Mouse (Mus musculus) heart, embryonic 14.5 days (tissue): ENCODE measurements around the gene Ihh. TPM values are rescaled to one million over a fixed set of nuclear protein-coding genes. Genes with fewer than 3 reads are reported as not detected.

Experiments used
- ATAC-seq: fragments of 200-750 bp; cut with Nextera tagmentation; 2 replicates; pipeline ENCODE4 v1.8.0; 2017; ENCODE audit warnings: low read depth, moderate TSS enrichment; ENCODE audit not compliant: insufficient number of reproducible peaks, insufficient read depth, low FRiP score
- H3K27ac ChIP-seq, 2 experiments: fragments of 200-500 bp in 1 of 2; fragments of 300-500 bp in 1 of 2; sonication (generic) in 1 of 2; replicated peaks in 1 of 2; 2 replicates each; pipeline ENCODE4 v1.5.1; 2012 to 2014; ENCODE audit warnings: low read depth in 2 of 2, low read length in 2 of 2, control low read depth in 1 of 2, mild to moderate bottlenecking in 1 of 2, mixed read lengths in 1 of 2; ENCODE audit not compliant: control insufficient read depth in 1 of 2, insufficient read depth in 1 of 2
- H3K27me3 ChIP-seq: fragments of 300-500 bp; sonication (generic); 2 replicates; pipeline ENCODE4 v1.6.1; 2014; ENCODE audit warnings: mild to moderate bottlenecking, low read length, control low read depth; ENCODE audit not compliant: control insufficient read depth, insufficient read depth
- H3K36me3 ChIP-seq: fragments of 300-500 bp; sonication (generic); 2 replicates; pipeline ENCODE4 v1.6.1; 2014; ENCODE audit warnings: mild to moderate bottlenecking, control low read depth, low read length, mixed read lengths; ENCODE audit not compliant: control insufficient read depth, insufficient read depth
- H3K4me1 ChIP-seq, 2 experiments: fragments of 200-500 bp in 1 of 2; fragments of 300-500 bp in 1 of 2; sonication (generic) in 1 of 2; 2 replicates each; pipeline ENCODE4 v1.6.1; 2012 to 2014; ENCODE audit warnings: low read length in 2 of 2, control low read depth in 1 of 2, mixed read lengths in 1 of 2; ENCODE audit not compliant: control insufficient read depth in 2 of 2, insufficient read depth in 2 of 2
- H3K4me2 ChIP-seq: fragments of 300-500 bp; sonication (generic); 2 replicates; pipeline ENCODE4 v1.6.1; 2014; ENCODE audit warnings: mild to moderate bottlenecking, low read length
- H3K4me3 ChIP-seq, 2 experiments: fragments of 200-500 bp in 1 of 2; fragments of 300-500 bp in 1 of 2; sonication (generic) in 1 of 2; 2 replicates each; pipeline ENCODE4 v1.5.1; 2012 to 2014; ENCODE audit warnings: low read length in 2 of 2, mild to moderate bottlenecking in 2 of 2, control low read depth in 1 of 2, low read depth in 1 of 2, moderate library complexity in 1 of 2; ENCODE audit not compliant: control insufficient read depth in 1 of 2, insufficient read depth in 1 of 2
- H3K9ac ChIP-seq: fragments of 300-500 bp; sonication (generic); 2 replicates; pipeline ENCODE4 v1.6.1; 2014; ENCODE audit warnings: mild to moderate bottlenecking, low read length
- H3K9me3 ChIP-seq: fragments of 300-500 bp; sonication (generic); 2 replicates; pipeline ENCODE4 v1.6.1; 2016; ENCODE audit warnings: low read length, control low read depth; ENCODE audit not compliant: control insufficient read depth
- WGBS: fragments of 180-500 bp; shearing (Covaris S2); extraction: QIAGEN DNeasy Blood & Tissue Kit; methylation state at CpG from one replicate; pipeline ENCODE4 v1.1.7; 2014; 5-methylcytosine and 5-hydroxymethylcytosine counted together
- polyA plus RNA-seq: library from polyadenylated mRNA; unstranded; fragments of >200 nt; fragmentation: Nextera tagmentation; extraction: Ambion mirVana; gene quantifications from 2 replicates; pipeline ENCODE4 v1.2.1, GENCODE M21; 2014

The Ihh gene
- polyA plus RNA-seq, result 0.14 TPM in 1 of 2 replicates, not detected in the other

GRCm38 (mm10) chr1:74951556-74952210 is at the start of gene Ihh:
Gene Ihh (minus strand): TSS chr1:74951672.
- Histone ChIP-seq H3K4me2 (peak within 1 kb of the TSS; percentile 78), H3K27me3 (peaks cover 94% of the 10 kb centered on the region), H3K4me3 (peak within 1 kb of the TSS; percentile 29 to 45), H3K36me3 (no peaks in the 10 kb centered on the region), H3K9me3 (no peaks in the 10 kb centered on the region), H3K4me1 (peaks cover 3 to 27% of the 10 kb centered on the region in 2 experiments; a peak in 3 of 4 replicates), H3K27ac (no peak within 1 kb of the TSS), H3K9ac (no peak within 1 kb of the TSS; the same call in 1 of the 2 replicates)
- 3% methylated on average over 36 of the region's 55 CpGs for WGBS
- no peak for ATAC-seq

- Histone ChIP-seq H3K4me1 (peaks cover 5 to 6% of the 10 kb centered on the region in 2 experiments), H3K36me3 (no peaks in the 10 kb centered on the region), H3K4me3 (no peak overlapping the region), H3K27me3 (no peaks in the 10 kb centered on the region), H3K27ac (no peak overlapping the region), H3K4me2 (no peak overlapping the region), H3K9me3 (no peaks in the 10 kb centered on the region), H3K9ac (no peak overlapping the region)
- 61% methylated on average over 6 of the region's 6 CpGs for WGBS
- no peak for ATAC-seq
Measured at GRCm38 (mm10) chr1:75001183-75001582, 49.7 kb upstream of the Ihh start.

GRCm38 (mm10) chr1:75000496-75000895 is 49.0 kb upstream of the Ihh start:
- Histone ChIP-seq H3K9ac (no peak overlapping the region), H3K9me3 (no peaks in the 10 kb centered on the region), H3K36me3 (no peaks in the 10 kb centered on the region), H3K4me2 (no peak overlapping the region), H3K27me3 (no peaks in the 10 kb centered on the region), H3K27ac (no peak overlapping the region), H3K4me3 (no peak overlapping the region), H3K4me1 (no peaks in the 10 kb centered on the region; a peak in 1 of 4 replicates)
- ATAC-seq, result no peak
- whole genome bisulfite sequencing, result 0% methylated on average over 1 of the region's 1 CpGs

- Histone ChIP-seq H3K36me3 (no peaks in the 10 kb centered on the region), H3K4me1 (no peaks in the 10 kb centered on the region), H3K4me2 (no peak overlapping the region), H3K9ac (no peak overlapping the region), H3K4me3 (no peak overlapping the region), H3K27ac (no peak overlapping the region), H3K27me3 (no peaks in the 10 kb centered on the region), H3K9me3 (no peaks in the 10 kb centered on the region)
- ATAC-seq, result no peak
- whole genome bisulfite sequencing, result 73% methylated on average over 5 of the region's 5 CpGs
Measured at GRCm38 (mm10) chr1:74999173-74999572, 47.7 kb upstream of the Ihh start.

- Histone ChIP-seq H3K27ac (no peak overlapping the region), H3K9me3 (no peaks in the 10 kb centered on the region), H3K27me3 (no peaks in the 10 kb centered on the region), H3K4me2 (no peak overlapping the region), H3K4me1 (no peaks in the 10 kb centered on the region), H3K36me3 (no peaks in the 10 kb centered on the region), H3K9ac (no peak overlapping the region), H3K4me3 (no peak overlapping the region)
- 82% methylated on average over 2 of the region's 2 CpGs for WGBS
- no peak for ATAC-seq
Measured at GRCm38 (mm10) chr1:74997231-74997630, 45.8 kb upstream of the Ihh start.

- no peak overlapping the region for H3K9ac ChIP-seq
- H3K27me3 ChIP-seq, result no peaks in the 10 kb centered on the region
- H3K36me3 ChIP-seq, result no peaks in the 10 kb centered on the region
- no peak overlapping the region for H3K27ac ChIP-seq
- no peaks in the 10 kb centered on the region for H3K4me1 ChIP-seq
- H3K4me3 ChIP-seq, result no peak overlapping the region
- WGBS, result 80% methylated on average over 8 of the region's 8 CpGs
- H3K4me2 ChIP-seq, result no peak overlapping the region
- ATAC-seq, result no peak
- H3K9me3 ChIP-seq, result no peaks in the 10 kb centered on the region
Measured at GRCm38 (mm10) chr1:74977001-74977400, 25.5 kb upstream of the Ihh start.

GRCm38 (mm10) chr1:74975936-74976335 is 24.5 kb upstream of the Ihh start:
- Histone ChIP-seq H3K9ac (no peak overlapping the region), H3K4me2 (no peak overlapping the region), H3K36me3 (no peaks in the 10 kb centered on the region), H3K27me3 (no peaks in the 10 kb centered on the region), H3K27ac (no peak overlapping the region), H3K4me3 (no peak overlapping the region), H3K9me3 (no peaks in the 10 kb centered on the region), H3K4me1 (no peaks in the 10 kb centered on the region)
- WGBS, result 96% methylated on average over 1 of the region's 1 CpGs
- ATAC-seq, result no peak

- H3K4me3 ChIP-seq, result no peak overlapping the region
- 71% methylated on average over 6 of the region's 6 CpGs for WGBS
- no peaks in the 10 kb centered on the region for H3K4me1 ChIP-seq
- no peak overlapping the region for H3K9ac ChIP-seq
- no peak overlapping the region for H3K27ac ChIP-seq
- H3K36me3 ChIP-seq, result no peaks in the 10 kb centered on the region
- no peak overlapping the region for H3K4me2 ChIP-seq
- no peaks in the 10 kb centered on the region for H3K9me3 ChIP-seq
- no peak for ATAC-seq
- no peaks in the 10 kb centered on the region for H3K27me3 ChIP-seq
Measured at GRCm38 (mm10) chr1:74973590-74973989, 22.1 kb upstream of the Ihh start.
